Mouse (Mus musculus) ovary, postnatal 10 days (tissue): Measurements from ENCODE around the gene Lad1.

Experiments used
- DNase-seq: peaks from one replicate; pipeline ENCODE4 v3.0.0; 2022; ENCODE audit warnings: low spot score

Gene Lad1

DNA sequence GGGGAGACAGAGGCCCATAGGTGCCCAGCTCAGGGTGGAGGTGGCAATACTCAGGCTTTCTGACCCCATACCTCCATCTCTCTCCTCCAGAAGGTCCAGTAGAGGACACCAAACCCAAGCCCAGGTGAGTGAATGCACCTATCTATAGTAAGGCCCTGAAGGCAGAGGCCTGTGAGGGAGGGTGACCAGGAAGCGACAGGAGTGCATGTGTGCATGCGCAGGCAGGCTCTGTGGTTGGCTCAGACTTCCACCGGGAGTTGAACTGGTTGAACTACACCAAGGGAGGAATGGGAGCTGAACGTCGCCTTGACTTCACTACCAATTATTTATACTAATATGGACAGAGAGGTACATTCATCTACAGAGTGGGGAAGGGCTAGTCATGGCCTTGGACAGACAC is 28.2 kb downstream of the Lad1 start:
- no peak for DNase-seq

DNA sequence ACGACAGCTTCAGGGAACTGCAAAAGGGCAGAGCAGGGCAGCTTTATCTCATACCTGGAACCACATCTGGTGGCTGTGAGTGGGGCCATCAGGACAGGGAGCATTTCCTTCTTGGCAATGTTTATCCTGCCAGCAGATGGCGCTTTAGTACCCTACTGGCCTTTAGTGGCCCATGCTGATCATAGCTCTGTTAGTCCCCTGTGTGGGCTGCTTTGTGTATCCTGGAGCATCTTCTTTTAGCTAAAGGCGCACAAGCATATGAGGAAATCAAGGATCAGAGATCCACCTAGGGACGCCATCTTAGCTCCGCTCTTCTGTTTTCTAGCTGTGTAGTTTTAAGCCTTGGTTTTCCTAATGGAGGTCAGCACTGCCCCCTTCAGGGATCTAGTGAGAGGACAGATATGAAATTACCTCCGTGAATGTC is 28.8 kb downstream of the Lad1 start:
- DNase-seq, result no peak

DNA sequence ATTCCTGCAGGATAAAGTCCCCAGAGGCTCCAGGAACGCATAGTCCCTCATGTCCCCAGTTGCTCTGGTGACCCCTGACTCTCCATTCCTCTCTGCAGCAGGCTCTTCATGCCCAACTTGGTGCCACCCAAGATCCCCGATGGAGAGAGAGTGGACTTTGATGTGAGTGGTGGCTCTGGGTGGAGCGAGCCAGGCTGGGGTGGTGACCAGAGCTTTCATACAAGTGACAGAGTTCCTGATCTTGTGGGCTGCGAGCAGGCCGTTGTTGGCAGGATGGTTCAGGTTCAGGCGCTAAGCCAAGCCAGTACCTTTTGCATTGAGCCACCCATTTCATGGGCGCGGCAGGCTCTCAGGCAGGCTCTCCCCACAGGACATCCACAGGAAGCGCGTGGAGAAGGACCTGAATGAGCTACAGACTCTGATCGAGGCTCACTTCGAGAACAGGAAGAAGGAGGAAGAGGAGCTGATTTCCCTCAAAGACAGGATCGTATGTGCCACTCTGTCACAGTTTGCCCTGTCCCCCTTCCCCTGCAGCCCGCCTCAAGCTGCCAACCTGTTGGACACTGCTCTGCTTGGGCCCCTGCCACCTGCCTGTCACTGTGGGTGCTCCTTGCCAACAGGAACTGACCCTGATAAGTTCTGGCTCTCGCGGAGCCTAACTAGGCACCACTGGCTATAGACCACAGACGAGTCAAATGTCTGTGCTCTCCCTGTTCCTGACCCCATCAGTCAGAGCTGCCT is 29.4 kb downstream of the Lad1 start:
- DNase-seq, result no peak

DNA sequence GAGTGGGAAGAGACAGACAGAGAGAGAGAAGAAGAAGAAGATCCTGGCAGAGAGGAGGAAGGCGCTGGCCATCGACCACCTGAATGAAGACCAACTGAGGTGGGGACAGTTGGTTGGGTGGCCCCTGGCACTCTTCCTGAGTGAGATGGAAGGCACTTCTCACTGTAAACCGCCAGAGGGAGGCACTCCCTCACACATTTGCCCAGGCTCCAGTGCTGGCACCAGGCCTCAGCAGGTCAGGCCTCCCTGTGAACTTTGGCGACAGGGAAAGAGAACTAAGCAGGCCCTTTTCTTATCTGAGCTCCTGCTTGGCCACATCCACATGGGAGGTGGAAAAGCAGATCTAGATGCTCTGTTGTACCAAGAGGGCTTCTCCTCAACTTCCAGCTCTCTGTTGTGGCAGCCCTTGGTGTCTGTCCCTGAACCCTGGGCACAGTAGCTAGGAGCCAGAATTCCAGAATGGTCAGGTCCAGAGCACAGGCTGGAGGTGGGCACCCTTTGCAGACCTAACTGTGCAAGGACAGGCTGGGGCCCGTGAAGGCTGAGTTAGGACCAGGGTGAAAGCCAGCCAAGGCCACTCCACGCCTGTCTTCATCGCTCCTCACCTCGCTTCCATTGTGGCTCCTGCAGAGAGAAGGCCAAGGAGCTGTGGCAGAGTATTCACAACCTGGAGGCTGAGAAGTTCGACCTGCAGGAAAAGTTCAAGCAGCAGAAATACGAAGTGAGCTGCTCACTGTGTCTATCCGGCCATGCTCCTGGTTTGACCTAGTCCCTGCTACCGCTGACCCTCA is 32.5 kb downstream of the Lad1 start:
- DNase-seq, result no peak

DNA sequence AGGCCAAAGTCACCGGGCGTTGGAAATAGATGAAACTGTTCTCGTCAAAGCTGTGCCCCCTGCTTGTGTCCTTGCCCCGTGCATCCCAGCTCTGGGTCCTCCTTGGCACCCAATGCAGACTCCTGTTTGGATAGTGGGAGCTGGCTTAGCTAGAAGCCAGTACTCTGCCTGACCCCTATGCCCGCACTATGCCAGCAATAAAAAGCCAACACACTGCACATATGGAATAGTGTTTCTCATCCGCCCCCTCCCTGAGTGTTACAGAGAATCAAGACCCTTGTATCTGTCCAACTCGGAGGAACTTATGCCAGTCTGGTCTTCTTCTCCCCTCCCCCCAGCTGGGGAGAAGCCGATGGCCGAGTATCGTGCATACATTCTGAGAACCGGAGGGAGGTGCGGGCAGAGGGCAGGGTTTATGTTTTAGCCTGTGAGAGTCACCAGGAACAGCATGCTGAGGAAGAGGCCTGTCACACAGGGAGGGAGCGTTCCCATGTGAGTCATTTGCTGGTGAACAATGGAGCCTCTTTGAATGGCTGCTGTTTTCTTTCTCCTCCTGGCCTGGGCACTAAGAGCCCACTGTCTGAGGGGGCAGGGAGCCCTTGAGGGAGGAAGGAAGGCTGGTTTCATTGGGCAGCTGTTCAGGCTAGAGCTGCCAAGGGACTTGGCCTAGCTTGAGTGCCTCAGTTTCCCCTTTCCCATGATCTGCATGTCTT is 33.8 kb downstream of the Lad1 start:
- DNase-seq, result no peak

DNA sequence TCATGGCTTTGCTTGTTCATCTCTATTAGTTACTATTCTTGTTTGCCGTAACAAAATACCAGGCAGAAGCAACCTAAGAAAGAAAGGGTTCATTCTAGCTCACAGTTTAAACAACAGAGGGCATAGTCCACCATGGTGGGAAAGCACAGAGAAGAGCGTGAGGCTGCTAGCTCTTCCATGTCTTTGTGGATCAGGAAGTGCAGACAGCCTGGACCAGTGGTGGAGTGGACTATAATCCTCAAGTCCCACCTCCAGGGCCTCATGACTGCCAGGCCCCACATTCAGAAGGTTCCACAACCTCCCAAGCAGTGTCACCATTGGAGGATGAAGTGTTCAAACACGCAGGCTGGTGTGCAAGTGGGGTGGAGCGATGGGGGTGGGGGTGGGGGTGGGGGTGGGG is 34.8 kb downstream of the Lad1 start:
- no peak for DNase-seq

DNA sequence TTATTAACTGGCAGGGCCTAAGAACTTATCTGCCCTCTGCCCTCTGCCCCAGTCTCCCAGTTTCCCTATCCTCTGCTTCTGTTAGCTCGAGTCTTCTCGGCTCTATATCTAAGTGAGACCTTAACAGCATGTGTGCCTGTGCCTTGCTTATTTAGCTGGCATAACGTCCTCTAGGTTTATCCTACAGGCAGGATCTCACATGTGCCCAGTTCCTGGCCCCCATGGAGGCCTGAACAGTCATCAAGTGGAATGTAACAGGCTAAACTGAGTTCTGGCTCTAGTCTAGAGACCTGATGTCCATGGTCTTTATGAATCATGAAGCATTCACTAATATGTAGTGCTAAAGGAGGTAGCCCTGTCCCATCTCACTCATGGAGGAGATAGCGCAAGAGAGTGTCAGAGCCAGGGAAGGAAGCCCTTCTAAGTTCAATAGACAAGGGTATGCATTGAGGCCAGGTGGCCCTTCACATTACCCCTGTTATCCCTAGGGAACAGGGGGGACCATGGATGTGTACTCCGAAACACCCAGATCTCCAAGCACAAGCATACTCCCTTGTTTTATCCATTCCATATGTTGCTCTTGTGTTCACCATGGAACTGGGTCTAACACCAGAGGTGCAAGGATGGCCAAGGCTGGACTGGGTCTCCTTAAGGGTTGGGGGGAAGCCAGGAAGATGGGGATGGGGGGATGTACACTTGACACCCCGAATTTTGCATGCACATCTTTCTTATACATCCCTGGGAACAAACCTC is 36.4 kb downstream of the Lad1 start:
- DNase-seq, result no peak

DNA sequence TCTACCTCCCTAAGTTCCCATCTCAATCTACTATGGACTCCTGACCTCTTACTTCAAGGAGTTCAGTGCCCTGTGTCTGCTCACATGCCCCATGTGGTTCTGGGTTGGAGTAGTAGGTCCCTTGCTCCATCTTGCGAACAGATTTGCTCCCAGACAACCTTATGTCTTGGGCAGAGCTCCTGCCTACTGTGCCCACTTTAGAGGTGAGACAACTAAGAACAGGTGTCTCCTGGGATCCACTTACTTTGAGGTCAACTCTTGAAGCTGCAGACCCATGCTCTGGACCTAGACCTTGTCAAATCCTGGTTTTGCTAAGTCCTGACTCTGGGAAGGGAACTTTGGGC is 36.9 kb downstream of the Lad1 start:
- DNase-seq, result no peak

DNA sequence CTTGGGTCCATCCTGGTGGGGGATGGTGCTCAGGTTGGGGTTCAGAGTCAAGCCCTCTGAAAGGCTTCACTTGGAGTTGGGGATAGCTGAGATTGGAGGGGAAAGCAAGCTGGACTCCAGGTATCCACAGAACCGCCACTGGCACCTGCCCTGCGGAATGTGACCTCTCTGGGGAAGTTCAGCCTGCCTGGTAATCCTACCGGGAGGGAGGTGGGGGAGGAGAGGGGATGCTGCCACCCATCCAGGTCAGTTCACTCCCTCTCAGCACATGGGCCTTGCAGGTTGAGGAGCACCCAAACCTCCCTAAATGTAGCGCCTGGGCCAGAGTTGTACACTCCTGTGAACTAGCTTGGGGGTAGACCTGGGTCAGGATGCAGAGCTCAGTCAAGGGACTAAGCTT is 37.7 kb downstream of the Lad1 start:
- DNase-seq, result no peak

DNA sequence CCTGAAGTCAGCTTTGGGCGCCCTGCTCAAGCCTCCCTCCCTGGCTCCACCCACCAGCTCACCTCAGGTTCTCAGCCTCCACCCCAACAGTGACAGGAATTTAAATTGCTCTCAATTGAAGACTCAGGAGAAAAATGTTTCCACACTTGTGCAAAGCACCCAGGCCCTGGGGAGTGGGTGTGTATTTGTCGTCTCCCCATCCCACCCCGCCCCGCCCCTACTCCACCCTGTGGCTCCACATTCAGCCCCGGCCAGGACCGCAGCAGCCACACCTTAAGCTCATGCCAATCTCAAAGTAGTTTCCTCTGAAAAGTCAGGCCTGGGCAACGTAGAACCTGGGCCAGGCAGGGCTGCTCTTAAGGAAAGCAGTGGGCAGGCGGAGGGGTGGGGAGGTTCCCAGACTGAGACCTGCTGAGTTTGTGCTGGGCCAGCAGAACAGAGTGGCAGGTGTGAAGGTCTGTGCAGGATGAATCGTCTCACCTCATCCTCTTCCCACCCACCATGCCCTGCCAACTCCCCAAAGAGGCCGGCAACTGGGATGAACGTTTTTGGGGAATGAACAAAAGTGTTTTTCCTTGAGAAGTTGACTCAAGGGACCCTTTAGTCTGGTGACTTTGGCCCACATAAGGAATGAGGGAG is 38.9 kb downstream of the Lad1 start:
- DNase-seq, result no peak

DNA sequence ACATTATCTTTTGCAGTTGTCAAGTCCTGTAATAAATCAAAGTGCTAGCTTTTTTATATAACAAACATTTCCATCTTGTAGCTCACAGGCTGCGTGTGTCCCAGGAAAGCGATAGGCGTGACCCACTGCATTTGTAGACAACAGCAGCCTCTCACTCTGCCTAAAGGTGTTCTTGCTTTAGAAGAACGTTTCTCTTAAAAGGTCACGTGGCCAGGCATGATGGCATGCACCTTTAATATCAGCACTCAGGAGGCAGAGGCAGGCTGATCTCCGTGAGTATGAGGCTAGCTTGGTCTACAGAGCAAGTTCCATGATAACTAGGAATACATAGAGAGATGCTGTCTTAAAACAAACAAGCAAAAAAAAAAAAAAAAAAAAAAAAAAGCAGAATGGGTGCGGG is 40.1 kb downstream of the Lad1 start:
- no peak for DNase-seq

DNA sequence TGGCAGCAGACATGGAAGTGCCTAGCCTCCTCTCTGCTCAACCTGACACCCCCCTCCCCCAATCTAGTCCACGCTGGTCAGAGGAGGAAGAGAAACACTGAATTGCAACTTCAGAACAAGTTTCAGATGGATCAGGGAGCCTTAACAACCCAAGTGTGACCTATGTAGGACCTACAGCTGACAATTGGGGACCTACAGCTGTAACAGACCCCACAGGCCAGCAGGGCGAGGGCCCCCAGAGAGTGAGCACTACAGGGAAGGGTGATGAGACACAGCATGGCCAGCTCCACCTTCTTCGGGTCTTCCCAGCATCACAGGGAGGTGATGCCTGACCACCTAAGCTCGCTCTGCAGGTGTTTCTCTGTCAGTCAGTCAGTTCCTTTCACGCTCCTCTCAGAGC is 42.7 kb downstream of the Lad1 start:
- DNase-seq, result no peak

DNA sequence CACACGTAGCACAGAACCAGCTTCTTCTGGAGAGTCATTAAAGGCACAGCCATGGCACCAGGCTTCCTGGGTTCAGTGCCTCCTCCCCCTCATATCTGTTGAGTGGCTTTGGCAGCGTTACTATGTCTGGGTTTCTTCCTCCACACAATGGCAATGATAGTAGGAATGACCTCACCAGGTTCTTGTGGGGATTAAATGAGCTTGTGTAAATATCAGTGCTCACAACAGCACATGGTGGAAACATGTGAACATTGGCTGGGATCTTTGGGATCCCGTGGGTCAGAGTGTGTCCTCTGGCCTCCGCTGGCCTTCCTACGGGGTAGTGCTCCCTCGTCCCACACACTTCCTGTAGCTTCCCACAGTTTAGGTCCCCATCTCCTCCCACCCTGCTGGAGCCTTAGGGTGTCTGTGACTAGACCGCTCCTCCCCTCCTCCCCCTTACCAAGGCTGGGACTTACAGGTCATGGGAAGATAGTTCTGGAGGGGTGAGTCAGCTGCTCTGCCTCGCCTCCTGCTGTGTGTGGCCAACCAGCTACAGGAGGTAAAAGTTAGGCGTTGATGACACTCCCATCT is 43.7 kb downstream of the Lad1 start:
- DNase-seq, result no peak

DNA sequence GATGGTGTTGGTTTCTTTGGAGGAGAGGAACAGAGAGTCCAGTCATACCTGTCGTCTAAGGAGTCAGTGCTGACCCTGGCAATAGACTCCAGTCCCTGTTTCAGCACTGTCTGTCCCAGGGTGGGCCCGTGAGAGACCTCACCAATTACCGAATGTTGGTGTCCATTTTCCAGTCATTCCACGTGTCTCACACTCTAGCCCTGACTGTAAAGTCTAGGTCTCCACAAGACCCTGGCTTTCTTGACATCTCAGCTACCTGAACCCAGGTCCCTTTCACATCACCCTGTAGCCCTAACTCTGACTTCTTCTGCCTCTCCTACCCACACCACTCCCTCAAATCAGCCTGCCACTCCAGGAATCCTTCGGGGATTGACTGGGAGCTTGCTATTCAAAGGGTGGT is 44.2 kb downstream of the Lad1 start:
- no peak for DNase-seq

DNA sequence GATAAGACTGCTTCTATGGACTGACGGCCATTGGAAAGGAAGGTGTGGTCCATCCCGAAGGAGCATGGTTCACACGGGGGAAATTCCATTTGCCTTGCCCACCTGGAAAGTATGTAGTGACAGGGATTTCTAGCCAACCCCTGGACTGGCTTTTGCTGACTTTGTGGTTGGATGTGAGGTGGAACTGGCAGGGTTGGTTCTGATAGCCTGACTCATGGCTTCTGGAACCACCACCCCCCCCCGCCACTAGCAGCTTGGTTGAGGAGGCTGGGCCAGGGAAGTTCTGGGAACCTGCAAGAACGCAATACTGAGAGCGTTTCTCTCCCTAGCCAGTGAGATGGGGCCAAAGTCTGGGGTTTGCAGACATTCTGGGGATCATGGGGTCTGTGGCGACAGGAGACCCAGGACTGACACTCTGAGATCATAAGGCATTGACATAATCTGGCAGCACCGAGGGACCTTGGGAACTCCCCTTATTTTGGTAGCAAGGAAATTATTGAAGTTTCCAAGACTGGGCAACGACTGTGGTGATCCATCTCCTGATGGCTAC is 45.5 kb downstream of the Lad1 start:
- DNase-seq, result no peak

DNA sequence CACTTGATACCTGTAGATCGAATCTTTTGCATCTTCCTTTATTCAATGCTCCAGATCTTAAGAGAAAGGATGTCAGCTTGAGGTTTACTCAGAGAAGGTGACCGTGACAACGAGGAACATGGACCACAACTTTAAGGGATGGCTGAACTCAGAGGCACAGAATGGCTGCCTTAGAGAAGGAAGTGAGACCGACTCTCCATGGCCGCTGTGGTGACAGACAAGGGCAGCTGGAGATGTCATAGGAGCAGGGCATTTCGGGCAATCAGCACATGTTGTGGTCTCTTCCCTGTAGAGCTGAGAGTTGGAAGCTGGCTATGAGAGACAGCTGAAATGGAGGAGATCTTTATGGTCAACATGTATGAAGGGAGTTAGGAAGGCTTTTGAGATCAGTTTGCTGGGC is 46.4 kb downstream of the Lad1 start:
- no peak for DNase-seq

DNA sequence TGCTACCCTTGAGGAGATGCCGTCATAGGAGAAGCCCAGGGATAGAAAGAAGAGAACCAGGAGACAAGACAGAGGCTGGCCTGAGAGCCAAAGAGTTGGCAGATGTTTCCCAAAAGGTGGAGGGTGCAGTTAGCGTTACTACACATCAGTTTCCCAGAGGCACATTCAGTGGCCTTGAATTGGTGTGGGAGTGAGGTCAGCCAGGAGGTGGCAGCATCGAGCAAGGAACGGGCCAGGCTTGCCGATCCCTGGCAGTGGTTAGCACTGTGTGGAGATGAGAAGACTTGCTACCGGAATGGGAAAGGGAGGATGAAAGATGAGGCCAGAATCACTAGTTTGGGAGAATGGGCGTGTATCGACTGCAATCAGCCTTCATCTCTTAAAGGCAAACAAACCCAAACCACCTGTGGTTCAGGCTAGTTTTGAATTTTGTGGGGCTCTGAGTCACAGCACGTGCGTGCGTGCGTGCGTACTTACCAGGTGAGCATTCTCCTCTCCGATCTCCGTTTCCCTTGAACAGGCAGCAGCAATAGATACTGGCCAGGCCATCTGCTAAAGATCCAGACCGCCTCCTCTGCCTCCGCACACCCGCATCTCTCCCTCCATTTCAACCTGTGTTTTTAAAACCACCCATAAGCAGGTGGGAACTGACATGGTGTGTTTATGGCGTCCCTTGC is 47.3 kb downstream of the Lad1 start:
- DNase-seq, result peak; percentile 74

DNA sequence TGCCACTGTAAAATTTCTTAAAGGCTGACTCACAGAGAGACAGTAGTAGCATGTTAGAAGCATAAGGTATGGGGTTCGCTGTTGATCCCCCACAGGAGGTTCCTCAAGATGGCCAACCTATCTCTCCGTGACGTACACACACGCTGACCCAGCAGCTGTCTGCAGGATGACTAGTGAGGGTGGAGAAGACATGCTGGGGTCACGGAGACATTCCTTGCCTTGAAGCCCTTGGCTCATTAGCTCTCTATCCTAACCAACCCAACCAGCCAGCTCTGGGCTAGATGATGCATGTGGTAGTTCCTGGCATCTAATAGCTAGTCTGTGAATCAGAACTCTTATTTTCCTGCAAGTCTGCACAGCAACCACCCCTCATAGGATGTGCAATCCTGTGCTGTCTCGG is 50.2 kb downstream of the Lad1 start:
- no peak for DNase-seq

DNA sequence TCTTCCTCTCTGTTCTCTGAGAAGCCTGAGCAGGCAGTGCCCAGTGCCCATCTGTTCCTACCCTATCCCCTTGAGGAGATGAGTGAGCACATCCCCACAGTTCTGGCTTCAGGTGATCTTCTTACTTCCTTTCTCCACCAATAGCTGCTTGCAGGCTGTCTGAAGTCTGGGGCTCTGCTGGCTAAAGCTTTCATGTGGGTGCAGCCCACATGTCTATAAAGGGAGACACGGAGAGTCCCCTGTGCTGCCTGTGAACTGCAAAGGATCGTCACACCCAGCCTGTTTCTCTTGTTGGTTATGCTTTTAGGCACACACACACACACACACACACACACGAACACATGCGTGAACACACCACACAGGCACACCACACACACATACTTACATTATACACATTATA is 54.6 kb downstream of the Lad1 start:
- no peak for DNase-seq

DNA sequence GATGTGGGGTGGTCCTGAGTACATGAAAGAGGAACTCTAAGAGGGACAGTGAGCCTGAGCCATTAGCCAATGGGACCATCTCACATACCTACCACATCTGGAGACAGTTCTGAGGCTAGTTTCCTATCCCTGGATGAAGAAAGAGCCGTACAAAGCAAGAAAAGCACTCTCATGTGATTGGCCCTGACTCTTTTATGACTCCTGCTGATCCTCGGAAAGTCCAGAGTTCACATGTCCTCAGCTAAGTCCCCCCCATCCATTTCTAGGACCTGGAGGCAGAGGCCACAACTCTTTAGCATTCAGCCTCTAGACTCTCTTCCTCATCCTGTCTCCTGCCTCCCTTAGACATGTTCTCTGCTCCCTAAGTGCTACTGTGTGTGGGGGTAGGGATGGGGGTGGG is 58.9 kb downstream of the Lad1 start:
- no peak for DNase-seq
